Mouse (Mus musculus) liver, adult 2 months (tissue): Measurements from ENCODE around the gene Myo6.

Experiments
- CTCF ChIP-seq: fragments of 200-500 bp; IDR thresholded peaks from 2 replicates; pipeline ENCODE4 v1.5.1; 2011; ENCODE audit warnings: low read depth, low read length, control low read depth
- POLR2A ChIP-seq: fragments of 200-500 bp; IDR thresholded peaks from 2 replicates; pipeline ENCODE4 v1.6.1; 2011; ENCODE audit warnings: low read length, control low read depth; ENCODE audit not compliant: insufficient read depth; ENCODE audit errors: extremely low read depth

- TF ChIP-seq POLR2A (no peak), CTCF (no peak)
Observed at GRCm38 (mm10) chr9:80188324-80188893, 23.6 kb downstream of the Myo6 start.
